Mouse (Mus musculus): ENCODE results near the gene Gjb3. TPM values are rescaled to one million over a fixed set of nuclear protein-coding genes. Genes with fewer than 3 reads are reported as not detected.
A peak's percentile ranks its signal among the peaks of the same experiment; 100 is the strongest.

Gene Gjb3
- total and polyA plus RNA-seq, 3 experiments: not detected

DNA sequence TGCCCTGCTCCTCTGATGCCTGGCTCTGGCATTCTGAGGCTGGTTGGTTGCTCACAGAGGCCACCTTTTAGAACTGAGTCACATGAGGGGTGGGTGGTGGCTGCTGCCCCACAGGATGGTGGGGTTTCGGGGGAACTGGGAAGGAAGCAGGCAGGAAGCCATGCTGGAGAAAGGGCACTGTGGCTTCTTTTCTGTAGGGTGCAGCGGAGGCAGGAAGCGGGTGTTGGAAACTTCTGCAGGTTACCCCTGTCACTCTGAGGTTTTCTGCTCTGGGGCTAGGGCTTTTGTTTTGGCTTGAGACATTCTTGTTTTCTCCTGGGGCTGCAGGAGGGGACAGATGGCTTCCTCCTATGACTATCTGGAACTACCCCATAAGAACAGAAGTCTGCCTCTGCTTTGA lies 31.9 kb upstream of the Gjb3 start:
- Histone ChIP-seq H3K4me2 (ENCODE audit: insufficient read depth, low read depth, poor library complexity, severe bottlenecking) (0 out of 2 replicates have a peak overlapping the region, but pooled peaks have one; percentile 2), H3K27ac (ENCODE audit: insufficient read depth, low read depth) (no peak overlapping the region), H3K4me1 (ENCODE audit: control insufficient read depth in 1 of 2, insufficient read depth in 2 of 2) (peaks cover 0 to 22% of the 10 kb centered on the region in 2 experiments; a peak in 2 of 4 replicates), H3K9me3 (replicated peaks; ENCODE audit: low read length) (peaks cover 8% of the 10 kb centered on the region), H3K36me3 (replicated peaks in 1 of 2; ENCODE audit: control insufficient read depth in 1 of 2, insufficient read depth in 1 of 2, low read length in 1 of 2) (no peaks in the 10 kb centered on the region), H3K9ac (ENCODE audit: insufficient read depth, low read depth) (no peak overlapping the region), H3K27me3 (replicated peaks) (no peaks in the 10 kb centered on the region), H3K79me2 (replicated peaks; ENCODE audit: control insufficient read depth, extremely low read depth, insufficient read depth, poor library complexity, severe bottlenecking) (no peaks in the 10 kb centered on the region), H3K4me3 (replicated peaks in 1 of 3; ENCODE audit: low read depth in 2 of 3, low read length in 2 of 3, poor library complexity in 1 of 3) (no peak overlapping the region)
- in situ Hi-C loops (cut with MboI; ENCODE audit: low pct_ligation_motif_present, low pct_unique_long_range_greater_than_20kb, low sequenced_read_pairs): loop anchor here (25.0 kb wide), 1 partner anchor 1175 kb away; no protein-coding TSS in a partner anchor
- TF ChIP-seq SMC3 (IDR thresholded peaks at IDR 0.05; ENCODE audit: low read depth, low read length): no peak
- peak; percentile 46; the same call in 1 of the 2 replicates for TF ChIP-seq EP300 (IDR thresholded peaks at IDR 0.05; ENCODE audit: low read length)
- no peak for TF ChIP-seq POLR2A (IDR thresholded peaks at IDR 0.05; ENCODE audit: low read depth, low read length)
- no peak for TF ChIP-seq E2F4 (IDR thresholded peaks at IDR 0.05; ENCODE audit: insufficient replicate concordance, low read depth, low read length)
- 0 out of 2 replicates have a peak, but pooled peaks have one; percentile 11 for TF ChIP-seq MEF2A (IDR thresholded peaks at IDR 0.05; ENCODE audit: borderline replicate concordance, low read depth, low read length)
- 0 out of 2 replicates have a peak, but pooled peaks have one; percentile 16 for TF ChIP-seq BHLHE40 (IDR thresholded peaks at IDR 0.05; ENCODE audit: low read depth, low read length)
- no peak for TF ChIP-seq MAFK (IDR thresholded peaks at IDR 0.05; ENCODE audit: insufficient replicate concordance, low read length)
- TF ChIP-seq NELFE (IDR thresholded peaks at IDR 0.05; ENCODE audit: low read depth, low read length): no peak
- peak; percentile 20 for DNase-seq (ENCODE audit: extremely low read depth)
- dilution Hi-C loops (cut with MboI; ENCODE audit: extremely low pct_ligation_motif_present, extremely low pct_unique_long_range_greater_than_20kb, low sequenced_read_pairs): no loop called here

DNA sequence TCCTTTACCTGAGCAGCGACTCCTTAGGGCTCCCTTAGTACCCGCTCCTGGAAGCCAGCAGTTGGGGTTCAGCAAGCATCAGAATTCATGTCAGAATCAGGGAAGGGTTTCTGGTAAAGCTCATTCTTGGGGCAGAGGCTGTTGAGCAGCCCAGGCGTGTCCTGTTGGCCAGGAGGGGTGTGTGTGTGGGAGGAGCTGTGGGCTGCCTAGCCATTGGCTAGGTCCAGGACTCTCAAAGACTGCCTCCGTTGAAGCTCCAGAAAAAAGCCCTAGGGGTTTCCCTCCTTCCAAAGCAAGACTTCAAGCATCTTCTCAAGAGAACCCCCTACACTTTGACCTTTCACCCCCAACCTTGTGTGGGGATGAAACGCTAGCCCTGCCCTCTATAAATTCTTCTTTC lies 27.4 kb upstream of the Gjb3 start, which contains the start of gene Gjb5:
Gene Gjb5 (minus strand): TSS at position 164 of the 400 bp plus-strand sequence.
- H3K27me3 ChIP-seq (replicated peaks): no peaks in the 10 kb centered on the region
- in situ Hi-C loops (cut with MboI; ENCODE audit: low pct_ligation_motif_present, low pct_unique_long_range_greater_than_20kb, low sequenced_read_pairs) (loop anchor here (25.0 kb wide), 1 partner anchor 1179 kb away; no protein-coding TSS in a partner anchor), dilution Hi-C loops (cut with MboI; ENCODE audit: extremely low pct_ligation_motif_present, extremely low pct_unique_long_range_greater_than_20kb, low sequenced_read_pairs) (no loop called here)
- TF ChIP-seq NRF1 (IDR thresholded peaks at IDR 0.05; ENCODE audit: low read depth, low read length): no peak
- TF ChIP-seq BHLHE40 (IDR thresholded peaks at IDR 0.05; ENCODE audit: low read depth, low read length): no peak
- no peak for TF ChIP-seq ELF1 (IDR thresholded peaks at IDR 0.05; ENCODE audit: low read depth, low read length)
- TF ChIP-seq JUND (conservative IDR thresholded peaks at IDR 0.05; ENCODE audit: low read depth, low read length): no peak
- no peak for TF ChIP-seq NELFE (IDR thresholded peaks at IDR 0.05; ENCODE audit: low read depth, low read length)
- TF ChIP-seq POLR2AphosphoS2 (IDR thresholded peaks at IDR 0.05; ENCODE audit: low read depth, low read length): no peak
- TF ChIP-seq MXI1 (IDR thresholded peaks at IDR 0.05; ENCODE audit: low read depth, low read length): no peak
- TF ChIP-seq USF1 (IDR thresholded peaks at IDR 0.05; ENCODE audit: low read depth, low read length): no peak
- peaks cover 0 to 6% of the 10 kb centered on the region in 2 experiments; a peak in 1 of 4 replicates for H3K4me1 ChIP-seq (ENCODE audit: control insufficient read depth in 1 of 2, insufficient read depth in 2 of 2)
- no peak within 1 kb of the TSS for H3K27ac ChIP-seq (ENCODE audit: insufficient read depth, low read depth)
- no peak within 1 kb of the TSS for H3K9ac ChIP-seq (ENCODE audit: insufficient read depth, low read depth)
- no peak within 1 kb of the TSS for H3K4me3 ChIP-seq (replicated peaks in 1 of 3; ENCODE audit: low read depth in 2 of 3, low read length in 2 of 3, poor library complexity in 1 of 3)
- no peaks in the 10 kb centered on the region for H3K36me3 ChIP-seq (replicated peaks in 1 of 2; ENCODE audit: control insufficient read depth in 1 of 2, insufficient read depth in 1 of 2, low read length in 1 of 2)
- peaks cover 11% of the 10 kb centered on the region for H3K9me3 ChIP-seq (replicated peaks; ENCODE audit: low read length)
- H3K4me2 ChIP-seq (ENCODE audit: insufficient read depth, low read depth, poor library complexity, severe bottlenecking): no peak within 1 kb of the TSS
- DNase-seq (ENCODE audit: extremely low read depth): no peak
- no peaks in the 10 kb centered on the region for H3K79me2 ChIP-seq (replicated peaks; ENCODE audit: control insufficient read depth, extremely low read depth, insufficient read depth, poor library complexity, severe bottlenecking)

All from CH12.LX (cell line).